Mouse (Mus musculus): ENCODE results near the gene Kcnj16. TPM values are rescaled to one million over a fixed set of nuclear protein-coding genes. Genes with fewer than 3 reads are reported as not detected.
A peak's percentile ranks its signal among the peaks of the same experiment; 100 is the strongest.

Kcnj16 gene
- total RNA-seq, 1 experiment from 2014 or later, result not detected

- peak; percentile 71 for ATAC-seq (replicated peaks; ENCODE audit: low read depth, poor library complexity, severe bottlenecking)
Observed at GRCm38 (mm10) chr11:111054854-111055822, 87.3 kb downstream of the Kcnj16 start.

- ATAC-seq (replicated peaks; ENCODE audit: low read depth, poor library complexity, severe bottlenecking), result no peak
Observed at GRCm38 (mm10) chr11:111056030-111056429, 88.2 kb downstream of the Kcnj16 start.

GRCm38 (mm10) chr11:111057435-111057834, 89.6 kb downstream of the Kcnj16 start:
- no peak for ATAC-seq (replicated peaks; ENCODE audit: low read depth, poor library complexity, severe bottlenecking)

- no peak for ATAC-seq (replicated peaks; ENCODE audit: low read depth, poor library complexity, severe bottlenecking)
Observed at GRCm38 (mm10) chr11:111059440-111059839, 91.6 kb downstream of the Kcnj16 start.

- no peak for ATAC-seq (replicated peaks; ENCODE audit: low read depth, poor library complexity, severe bottlenecking)
Observed at GRCm38 (mm10) chr11:111060216-111060615, 92.4 kb downstream of the Kcnj16 start.

- peak; percentile 45 for ATAC-seq (replicated peaks; ENCODE audit: low read depth, poor library complexity, severe bottlenecking)
Observed at GRCm38 (mm10) chr11:111064751-111065527, 97.1 kb downstream of the Kcnj16 start.

GRCm38 (mm10) chr11:111065635-111066298, 97.9 kb downstream of the Kcnj16 start, which contains the start of gene Kcnj2:
Kcnj2 (plus strand) TSS chr11:111066164.
- ATAC-seq (replicated peaks; ENCODE audit: low read depth, poor library complexity, severe bottlenecking), result peak; percentile 95

- peak; percentile 40 for ATAC-seq (replicated peaks; ENCODE audit: low read depth, poor library complexity, severe bottlenecking)
Observed at GRCm38 (mm10) chr11:111066299-111066691, 98.5 kb downstream of the Kcnj16 start.

- no peak for ATAC-seq (replicated peaks; ENCODE audit: low read depth, poor library complexity, severe bottlenecking)
Observed at GRCm38 (mm10) chr11:111067787-111068186, 100.0 kb downstream of the Kcnj16 start.

GRCm38 (mm10) chr11:111070460-111070859, 102.6 kb downstream of the Kcnj16 start:
- no peak for ATAC-seq (replicated peaks; ENCODE audit: low read depth, poor library complexity, severe bottlenecking)

- ATAC-seq (replicated peaks; ENCODE audit: low read depth, poor library complexity, severe bottlenecking), result no peak
Observed at GRCm38 (mm10) chr11:111074131-111074530, 106.3 kb downstream of the Kcnj16 start.

Other genes starting within 250 kb of the Kcnj16 start
- 2.2 and 2.6 TPM in 2 replicates for gene Kcnj2, start 98.1 kb downstream of the Kcnj16 start, total RNA-seq (2017)

All from common myeloid progenitor, adult 5-6 weeks (primary cell).